Mouse (Mus musculus) mouse embryonic stem cell (cell line): ENCODE data around the gene Olfr656.

Experiments used
- in situ Hi-C, 2 experiments: fragments of 300-500 bp; cut with MboI; formaldehyde crosslinking; loops; 1 replicate in 1 of 2; 3 replicates in 1 of 2; pipeline ENCODE4 v1.14.3; 2019 to 2020; ENCODE audit warnings: low sequenced_read_pairs in 2 of 2, low pct_unique_long_range_greater_than_20kb in 1 of 2, mixed read lengths in 1 of 2; ENCODE audit not compliant: unreplicated experiment in 1 of 2

Olfr656 gene

GRCm38 (mm10) chr7:104613655-104614054 is at the start of gene Olfr656:
TSS of gene Olfr656 (plus strand) at chr7:104613955.
- in situ Hi-C loops = loop anchor here in 1 of 2 experiments (25.0 kb wide), 1 partner anchor 426 kb away; the partner anchor contains the start of genes Olfr648 and Olfr649

GRCm38 (mm10) chr7:104577014-104577413 is 36.7 kb upstream of the Olfr656 start, which contains the start of gene Olfr653:
TSS of gene Olfr653 (plus strand) at chr7:104577314.
- in situ Hi-C loops = no loop called here

- in situ Hi-C loops = no loop called here
These were observed 32.9 kb upstream of the Olfr656 start for GRCm38 (mm10) chr7:104580846-104581245.

DNA sequence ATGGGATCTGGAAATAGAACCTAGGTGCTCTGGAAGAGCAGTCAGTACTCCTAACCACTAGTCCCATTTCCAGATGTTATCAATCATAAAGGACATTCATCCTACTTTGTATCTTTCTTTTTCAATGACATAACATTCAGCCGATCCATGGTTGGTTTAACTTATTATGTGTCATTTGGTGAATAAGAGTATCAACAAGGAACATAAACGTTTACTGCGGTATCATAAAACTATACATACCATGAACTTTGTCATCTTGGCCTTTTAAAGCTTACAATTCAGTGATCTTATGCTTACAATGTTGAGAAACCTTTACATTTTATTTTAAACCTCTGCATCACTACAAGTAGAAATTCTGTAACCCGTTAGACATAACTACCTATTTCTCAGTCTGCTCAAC is 32.3 kb upstream of the Olfr656 start:
- in situ Hi-C loops = no loop called here

GRCm38 (mm10) chr7:104586725-104587124 is 27.0 kb upstream of the Olfr656 start, which contains the start of gene Olfr654:
TSS of gene Olfr654 (plus strand) at chr7:104587025.
- in situ Hi-C loops = no loop called here

DNA sequence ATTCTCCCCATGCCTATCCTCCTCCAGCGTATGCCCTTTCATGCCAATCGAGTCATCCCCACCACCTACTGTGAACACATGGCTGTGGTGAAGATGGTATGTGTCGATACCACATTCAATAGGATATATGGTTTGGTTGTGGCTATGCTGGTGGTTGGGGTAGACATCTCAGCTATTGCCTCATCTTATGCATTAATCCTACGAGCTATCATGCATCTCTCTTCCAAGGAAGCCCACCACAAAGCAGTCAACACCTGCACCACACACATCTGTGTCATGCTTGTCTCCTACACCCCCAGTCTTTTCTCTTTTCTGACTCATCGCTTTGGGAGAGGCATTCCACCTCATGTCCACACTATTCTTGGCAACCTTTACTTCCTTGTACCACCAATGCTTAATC is 25.5 kb upstream of the Olfr656 start:
- in situ Hi-C loops = no loop called here

GRCm38 (mm10) chr7:104601679-104602078 is 12.1 kb upstream of the Olfr656 start, which contains the start of gene Olfr655:
TSS of gene Olfr655 (minus strand) at chr7:104601779.
- in situ Hi-C loops = loop anchor here in 1 of 2 experiments (25.0 kb wide), 1 partner anchor 414 kb away; the partner anchor contains the start of genes Olfr648 and Olfr649

DNA sequence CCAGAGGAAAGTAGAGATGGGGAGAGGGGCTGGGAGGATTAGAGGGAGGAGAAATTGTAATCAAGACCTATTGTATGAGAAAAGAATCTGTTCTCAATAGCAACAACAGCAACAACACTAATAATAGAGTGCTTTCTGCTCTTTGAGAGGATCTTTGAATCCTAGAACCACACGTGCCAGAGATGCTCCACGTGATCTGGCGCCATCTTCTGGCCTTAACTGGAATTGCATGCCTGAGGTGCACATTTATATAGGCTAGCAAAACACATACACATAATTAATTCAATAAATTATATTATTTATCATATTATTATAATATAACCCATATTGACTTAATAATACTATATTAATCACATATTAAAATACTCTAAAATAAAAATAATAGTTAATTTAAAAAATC is 10.6 kb upstream of the Olfr656 start:
- in situ Hi-C loops = loop anchor here in 1 of 2 experiments (25.0 kb wide), 1 partner anchor 416 kb away; the partner anchor contains the start of genes Olfr648 and Olfr649

DNA sequence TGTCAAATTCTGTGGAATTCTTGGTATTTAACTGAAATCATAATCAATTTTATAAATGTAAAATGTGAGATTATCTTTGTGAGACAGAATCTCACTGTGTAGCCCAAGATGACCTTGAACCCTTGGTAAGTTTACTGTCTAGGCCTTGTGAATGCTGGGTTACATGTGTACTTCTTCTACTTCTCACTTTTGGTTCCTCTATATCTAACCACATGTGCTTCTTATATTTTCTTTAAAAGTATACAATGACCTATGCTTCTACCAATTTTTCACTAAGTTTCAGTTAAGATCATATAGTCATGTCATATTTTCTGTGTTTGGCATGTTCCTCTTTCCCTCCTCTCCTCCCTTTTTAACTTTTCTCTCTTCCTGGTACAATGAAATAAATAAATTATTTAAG is 9.0 kb upstream of the Olfr656 start:
- in situ Hi-C loops = loop anchor here in 1 of 2 experiments (25.0 kb wide), 1 partner anchor 417 kb away; the partner anchor contains the start of genes Olfr648 and Olfr649

DNA sequence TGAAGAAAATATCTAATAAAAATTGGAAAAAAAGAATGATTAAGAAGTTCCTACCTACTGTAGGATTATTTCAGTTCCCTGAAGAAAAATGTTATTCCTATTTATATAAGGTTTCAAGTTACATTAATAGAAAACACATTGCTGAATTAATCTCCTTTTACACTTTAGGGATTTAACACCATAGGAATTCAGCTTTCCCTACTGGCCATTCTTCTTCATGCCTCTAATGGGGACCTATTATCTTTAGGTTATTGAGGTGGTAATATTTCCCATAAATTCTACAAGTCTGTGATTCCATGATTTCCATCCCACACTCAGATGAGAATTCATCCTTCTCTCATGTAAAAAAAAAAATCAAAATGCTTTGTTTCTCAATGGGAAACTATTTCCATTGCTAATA is 10.7 kb downstream of the Olfr656 start, which contains the start of gene Olfr657:
Gene Olfr657 (plus strand): TSS at position 301 of the 400 bp plus-strand sequence.
- in situ Hi-C loops = loop anchor here in 1 of 2 experiments (25.0 kb wide), 1 partner anchor 437 kb away; the partner anchor contains the start of genes Olfr648 and Olfr649

GRCm38 (mm10) chr7:104646841-104647482 is 33.2 kb downstream of the Olfr656 start, which contains the start of gene Olfr658:
TSS of gene Olfr658 (minus strand) at chr7:104647305.
- in situ Hi-C loops = no loop called here

DNA sequence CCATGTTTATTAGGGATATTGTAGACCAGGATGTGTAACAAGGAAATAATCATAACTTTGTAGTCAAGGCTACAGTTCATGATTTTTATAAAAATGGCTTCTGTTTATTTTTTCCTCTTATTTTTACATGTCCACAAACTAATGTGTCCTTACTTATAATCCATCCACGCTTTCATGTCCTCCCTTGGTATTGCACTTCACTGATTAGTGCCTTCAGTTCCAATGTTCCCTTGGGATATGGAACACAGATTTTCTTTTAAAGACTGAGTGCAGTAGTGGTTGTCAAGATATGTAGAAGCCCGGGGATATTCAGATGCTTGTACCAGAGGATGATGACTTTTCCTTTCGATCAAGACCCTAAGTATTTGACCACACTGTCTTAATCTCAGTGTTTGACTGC is 52.7 kb downstream of the Olfr656 start, which contains the start of gene Olfr659:
Gene Olfr659 (plus strand): TSS at position 301 of the 400 bp plus-strand sequence.
- in situ Hi-C loops = no loop called here
